Mouse (Mus musculus): ENCODE results near the gene Myocd.

Myocd gene

DNA sequence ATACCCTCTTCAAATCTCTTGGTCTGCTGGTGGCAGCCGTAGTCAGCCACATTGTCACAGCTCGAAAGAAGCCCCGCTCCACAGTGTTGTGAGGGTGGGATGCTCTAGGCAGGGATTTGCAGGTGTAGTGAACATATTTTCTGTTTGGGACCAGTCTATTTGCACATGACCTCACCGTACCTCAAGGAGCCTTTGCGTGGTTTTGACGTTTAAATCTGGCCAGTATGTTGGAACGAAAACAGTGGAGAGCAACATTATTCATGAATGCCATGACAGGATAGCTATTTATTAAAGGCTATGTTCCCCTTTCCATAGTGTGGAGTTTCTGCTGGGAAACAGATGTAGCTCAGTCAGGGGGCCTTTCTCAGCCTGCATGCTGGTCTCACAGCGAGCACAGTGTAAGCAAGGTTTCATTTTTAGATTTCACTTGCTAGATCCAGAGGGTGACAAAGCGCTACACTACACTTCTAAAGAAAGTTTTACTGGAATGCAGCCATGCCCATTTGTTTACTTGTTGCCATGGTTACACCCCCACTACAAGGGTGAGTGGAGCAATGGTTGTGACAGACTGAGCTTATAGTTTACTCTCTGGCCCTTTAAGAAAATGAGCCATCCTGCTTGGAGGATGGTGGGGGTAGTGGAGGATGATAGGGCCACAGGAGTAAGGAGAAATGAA lies 54.7 kb downstream of the Myocd start:
- no peak for DNase-seq (ENCODE audit: low read depth, low spot score)

DNA sequence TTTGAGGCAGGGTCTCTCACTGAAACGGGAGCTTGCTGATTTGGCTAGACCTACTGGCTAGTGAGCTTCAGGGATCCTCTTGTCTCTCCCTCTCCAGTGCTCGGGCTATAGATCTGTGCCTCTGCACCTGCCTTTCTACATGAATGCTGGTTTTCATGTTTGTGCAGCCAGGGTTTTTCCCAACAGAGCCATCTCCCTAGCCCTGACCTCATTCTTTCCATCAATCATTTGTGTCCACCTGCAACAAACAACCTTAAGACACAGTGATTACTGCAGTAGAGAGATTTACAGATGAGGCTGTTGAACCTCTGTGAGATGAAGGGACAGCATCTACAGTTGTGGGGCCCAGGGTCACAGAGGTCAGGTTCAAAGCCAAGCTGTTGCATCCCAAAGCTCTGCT lies 56.0 kb downstream of the Myocd start:
- no peak for DNase-seq (ENCODE audit: low read depth, low spot score)

DNA sequence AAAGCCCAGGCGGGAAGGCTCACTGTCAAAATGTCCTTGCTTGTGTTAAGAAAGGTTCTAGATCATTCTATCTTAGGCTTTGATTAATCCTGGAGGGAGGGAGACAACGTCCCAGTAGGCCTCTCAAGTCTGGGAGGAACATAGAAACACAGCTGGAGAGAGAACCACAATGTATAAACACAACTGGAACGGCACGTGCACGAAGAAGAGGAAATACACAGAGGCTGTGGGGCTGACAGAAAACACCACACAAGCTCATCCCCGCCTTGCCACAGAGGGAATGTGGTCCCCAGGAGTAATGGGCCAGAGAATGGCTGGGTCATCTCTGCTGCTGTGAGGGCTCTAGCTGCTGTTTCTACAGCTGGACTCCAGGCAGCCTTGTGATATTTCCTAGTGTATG lies 58.1 kb downstream of the Myocd start:
- no peak for DNase-seq (ENCODE audit: low read depth, low spot score)

DNA sequence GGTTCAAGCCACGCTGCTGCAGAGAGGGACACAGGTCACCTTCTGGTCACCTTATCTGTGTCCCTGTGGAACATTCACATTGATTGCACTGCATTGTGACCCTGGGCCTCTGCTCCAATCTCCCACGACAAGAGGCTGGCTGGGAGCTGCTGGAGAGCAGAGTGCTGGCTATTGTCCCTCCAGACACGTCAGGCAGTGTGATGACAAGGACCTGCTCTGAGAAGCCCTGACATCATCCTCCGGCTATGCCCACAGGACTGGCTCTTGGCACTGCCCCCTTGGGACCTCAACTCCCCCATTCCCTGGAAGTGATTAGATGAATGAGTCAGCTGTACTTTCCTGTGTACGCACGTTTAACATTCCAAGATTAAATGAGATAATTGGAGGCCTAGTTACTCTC lies 60.3 kb downstream of the Myocd start:
- DNase-seq (ENCODE audit: low read depth, low spot score) = no peak

DNA sequence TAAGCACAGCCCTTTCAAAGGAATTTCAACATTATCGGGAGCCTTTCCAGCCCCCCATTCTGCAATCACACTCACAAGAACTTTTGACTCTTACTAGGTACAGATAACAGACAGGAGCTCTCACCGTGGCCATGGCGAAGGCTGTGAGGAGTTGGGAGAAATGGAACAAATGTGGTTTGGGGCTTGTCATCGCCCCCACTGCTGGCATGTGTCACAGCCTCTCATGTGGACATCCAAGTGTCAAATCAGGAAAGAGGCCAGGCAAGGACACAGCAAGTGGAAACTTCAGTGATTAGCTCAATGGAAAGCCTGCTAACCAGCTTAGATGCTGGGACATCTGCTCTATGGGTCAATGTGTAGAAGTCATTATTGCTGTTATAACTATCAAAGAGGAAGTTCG lies 64.5 kb downstream of the Myocd start:
- DNase-seq (ENCODE audit: low read depth, low spot score) = no peak

DNA sequence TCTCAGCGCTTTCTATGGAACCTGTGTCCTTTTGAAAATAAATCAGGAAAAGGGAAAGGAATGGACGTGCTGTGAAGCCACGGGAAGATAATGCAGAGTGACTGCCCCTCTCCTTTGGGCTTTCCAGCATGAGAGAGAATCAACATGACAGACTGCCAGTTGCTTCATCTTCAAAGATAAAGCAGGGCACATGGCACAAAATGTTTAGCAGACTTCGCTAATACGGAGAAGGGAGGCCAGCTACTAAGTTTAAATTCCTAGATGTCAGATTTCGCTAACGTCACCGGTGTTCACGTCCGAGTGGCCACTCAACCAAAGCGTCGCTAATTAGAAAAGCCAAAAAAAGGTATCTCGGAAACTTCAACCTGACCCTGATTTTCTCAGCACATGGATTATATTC lies 65.1 kb downstream of the Myocd start:
- no peak for DNase-seq (ENCODE audit: low read depth, low spot score)

DNA sequence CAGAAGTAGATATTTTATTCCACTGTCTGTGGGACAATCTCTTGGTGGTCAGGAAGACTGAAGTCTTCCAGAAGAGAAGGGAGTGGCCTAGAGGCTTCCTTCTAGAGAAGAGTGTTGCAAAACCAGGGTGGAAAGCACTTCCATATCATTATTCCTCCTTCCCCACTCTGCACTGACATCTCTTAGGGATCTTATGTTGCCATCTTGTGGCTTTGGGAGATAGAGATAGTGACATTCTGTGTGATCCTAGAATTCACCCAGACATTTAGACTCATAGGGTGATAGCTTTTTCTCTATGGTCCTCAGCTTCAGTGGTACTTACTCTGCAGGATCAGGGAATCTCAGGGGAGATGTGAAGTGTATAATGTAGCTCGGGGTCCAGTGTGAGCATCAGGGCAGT lies 66.8 kb downstream of the Myocd start:
- DNase-seq (ENCODE audit: low read depth, low spot score) = no peak

DNA sequence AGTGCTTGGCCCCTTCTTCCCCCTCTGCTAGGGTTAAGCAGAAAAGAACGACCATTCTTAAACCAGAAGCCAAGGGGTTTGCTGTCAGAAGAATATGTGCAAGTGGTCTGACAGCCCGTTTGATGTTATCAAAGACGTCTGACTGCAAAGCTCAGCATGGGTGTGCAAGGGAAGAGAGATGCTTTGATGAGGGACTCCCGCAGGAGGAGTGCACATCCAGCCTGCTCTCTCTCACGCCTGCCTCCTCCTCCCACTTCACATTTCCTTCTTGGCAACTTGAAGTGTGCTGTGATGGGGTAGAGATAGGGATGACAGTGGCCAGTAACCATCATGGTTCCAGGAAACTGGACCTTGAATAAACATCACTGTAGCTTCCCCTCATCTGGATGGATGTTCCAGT lies 67.6 kb downstream of the Myocd start:
- DNase-seq (ENCODE audit: low read depth, low spot score) = no peak

DNA sequence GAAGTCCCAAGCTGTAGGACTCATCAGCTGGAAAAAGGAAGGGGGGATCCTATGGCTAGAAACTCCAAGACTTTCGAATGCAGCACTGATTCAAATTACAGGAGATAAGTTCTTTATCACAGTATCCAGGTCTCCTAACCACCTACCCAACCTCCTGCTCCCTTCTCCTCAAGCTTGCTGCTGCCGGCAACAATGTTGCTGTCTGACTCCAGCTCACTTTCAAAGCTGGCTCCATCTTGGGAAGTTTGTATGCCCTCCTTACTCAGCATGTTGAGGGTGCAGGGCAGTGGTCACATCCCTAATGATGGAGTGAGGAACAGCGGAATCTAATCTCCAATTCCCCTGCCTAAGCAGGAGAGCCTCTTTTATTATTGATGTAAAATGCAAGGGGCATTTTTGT lies 71.8 kb downstream of the Myocd start:
- no peak for DNase-seq (ENCODE audit: low read depth, low spot score)

DNA sequence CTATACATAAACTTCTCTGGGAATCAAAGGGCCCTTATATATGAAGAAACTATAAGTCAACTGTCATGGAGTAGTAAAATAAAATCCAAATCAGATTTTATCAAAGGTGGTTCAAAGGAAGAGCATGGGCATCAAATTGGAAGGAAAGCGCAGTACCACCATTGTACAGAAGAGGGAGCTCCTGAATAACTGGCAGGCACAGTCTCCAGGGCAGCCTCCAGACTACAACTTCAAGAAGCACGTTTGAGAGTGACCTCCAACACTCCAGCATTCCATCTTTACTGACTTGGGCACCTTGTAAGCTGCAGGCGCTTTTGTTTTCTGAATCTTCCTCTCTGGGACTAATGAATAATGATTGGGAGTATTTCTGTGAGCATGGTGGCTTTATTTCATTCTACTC lies 72.5 kb downstream of the Myocd start:
- peak; percentile 16 for DNase-seq (ENCODE audit: low read depth, low spot score)

DNA sequence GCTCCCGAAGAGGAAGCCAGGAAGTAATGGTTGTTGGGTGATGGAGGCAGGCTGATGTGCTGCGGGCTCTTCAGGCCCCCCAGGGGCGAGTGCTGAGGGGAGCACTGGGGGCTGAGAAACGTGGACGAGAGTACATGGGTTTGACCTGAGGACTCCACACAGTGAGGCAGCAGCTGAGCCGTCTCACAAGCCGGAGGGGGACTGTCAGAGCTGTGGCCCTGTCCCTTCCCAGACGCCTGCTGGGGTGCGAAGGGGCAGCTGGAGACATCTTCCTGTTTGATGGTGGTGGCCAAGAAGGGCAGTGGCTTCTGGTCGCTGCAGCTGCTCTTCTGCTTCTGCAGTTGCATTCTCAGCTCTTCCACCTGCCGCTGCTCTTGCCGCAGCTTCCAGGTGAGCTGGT lies 82.8 kb downstream of the Myocd start:
- no peak for DNase-seq (ENCODE audit: low read depth, low spot score)

DNA sequence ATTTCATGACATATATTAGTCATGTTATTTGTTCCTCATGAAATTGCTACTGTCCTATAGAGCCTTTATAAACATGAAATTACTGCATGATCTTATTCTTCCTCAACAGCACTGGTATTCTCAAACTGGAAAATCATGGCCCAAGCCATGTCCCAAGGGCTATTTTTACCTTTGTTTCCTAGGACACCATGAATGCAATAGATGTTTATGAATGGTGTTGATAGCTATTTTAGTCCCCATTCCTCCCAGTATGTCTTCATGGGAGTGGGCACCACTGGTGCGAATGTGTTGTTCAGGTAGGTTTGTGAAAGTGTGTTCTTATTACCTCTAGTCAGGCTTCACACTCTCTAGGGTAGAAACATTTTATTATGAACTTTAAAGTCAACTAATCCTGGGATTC lies 84.7 kb downstream of the Myocd start:
- DNase-seq (ENCODE audit: low read depth, low spot score) = no peak

DNA sequence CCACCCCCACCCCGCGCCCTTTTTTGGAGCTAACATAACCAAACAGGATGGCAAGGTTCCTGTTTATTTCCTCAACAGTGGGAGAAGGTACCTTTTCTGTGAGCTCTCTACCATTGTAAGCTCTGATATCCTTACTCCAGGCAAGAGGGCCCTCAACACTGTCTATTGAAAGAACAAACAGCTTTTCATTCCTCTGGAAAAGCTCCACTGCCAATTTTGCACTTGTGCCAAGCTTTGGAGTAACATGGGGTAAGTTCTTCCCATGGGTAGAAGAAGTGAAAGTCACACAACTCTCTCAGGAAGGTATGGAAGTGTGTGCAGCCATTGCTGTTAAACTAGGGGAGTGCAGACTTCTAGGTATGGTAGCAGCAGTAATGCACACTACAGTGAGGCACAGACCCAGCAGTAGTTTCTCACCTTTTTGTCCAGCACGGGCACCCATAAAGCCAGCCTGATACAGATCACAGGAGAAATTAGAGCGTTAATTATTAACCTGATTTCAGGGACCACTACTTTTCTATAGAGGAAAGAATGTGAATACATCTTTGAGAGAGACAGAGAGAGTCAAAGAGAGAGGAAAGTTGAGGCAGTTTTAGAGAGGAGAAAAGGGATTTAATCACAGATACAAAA lies 99.6 kb downstream of the Myocd start:
- DNase-seq (ENCODE audit: low read depth, low spot score) = no peak

DNA sequence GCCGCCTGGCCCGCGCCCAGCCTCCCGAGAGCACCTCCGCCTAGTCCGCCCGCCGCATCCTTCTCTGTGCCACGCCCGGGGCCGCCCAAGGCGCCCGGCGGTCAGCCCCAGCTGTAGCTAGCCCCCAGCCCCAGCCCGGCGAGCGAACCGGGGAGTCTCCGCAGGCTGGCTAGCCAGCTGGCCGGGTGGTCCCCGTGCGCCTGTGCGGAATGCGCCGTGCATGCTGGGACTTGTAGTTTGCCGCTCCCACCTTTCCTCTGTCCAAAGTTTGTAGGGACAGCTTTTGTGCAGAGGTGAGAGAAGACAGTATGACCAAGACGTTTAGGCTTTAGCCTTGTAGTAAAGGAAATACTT lies 107.0 kb downstream of the Myocd start, which contains the start of gene Arhgap44:
Arhgap44 (minus strand) TSS at position 195 of the 354 bp plus-strand sequence.
- no peak for DNase-seq (ENCODE audit: low read depth, low spot score)

DNA sequence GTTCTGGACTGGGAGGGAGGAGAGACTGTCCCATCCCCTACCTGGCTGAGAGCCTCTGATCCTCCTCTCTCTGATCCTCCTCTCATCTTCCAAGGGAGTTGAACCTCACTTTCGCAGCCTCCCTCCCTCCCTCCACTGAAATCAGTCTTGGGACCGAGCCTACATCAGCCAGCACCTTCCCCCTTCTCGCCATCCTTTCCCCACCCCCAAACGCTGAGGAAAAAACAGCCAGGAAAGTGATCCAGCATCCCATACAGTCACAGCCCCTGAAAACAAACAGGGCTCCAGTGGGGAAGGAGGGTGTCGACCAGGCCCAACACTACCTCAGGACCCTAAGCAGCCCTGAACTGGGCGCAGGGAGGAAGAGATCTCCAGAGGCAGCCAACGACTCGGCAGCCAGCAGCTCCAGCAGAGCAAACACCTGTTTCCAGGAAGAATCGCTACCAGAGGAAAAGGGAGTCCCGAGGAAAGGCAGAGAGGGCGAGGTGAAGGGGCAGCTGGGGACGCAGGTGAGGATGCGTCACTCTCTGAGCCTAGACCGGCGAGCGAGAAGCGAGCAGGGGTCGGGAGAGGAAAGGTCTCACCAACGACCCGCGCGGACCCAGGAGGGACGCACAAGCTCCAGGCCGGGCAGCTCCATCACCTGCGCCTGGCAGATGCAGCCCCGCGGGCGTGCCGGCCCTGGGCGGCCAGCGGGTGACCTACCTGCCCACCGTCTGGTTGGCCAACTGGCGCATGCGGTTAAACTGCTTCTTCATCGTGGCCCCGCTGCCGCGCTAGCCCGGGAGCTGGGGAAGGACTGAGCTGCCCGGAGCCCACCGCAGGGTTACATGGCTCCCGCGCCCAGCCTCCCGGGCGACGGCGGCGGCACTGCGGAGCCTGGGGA lies 107.7 kb downstream of the Myocd start:
- no peak for DNase-seq (ENCODE audit: low read depth, low spot score)

DNA sequence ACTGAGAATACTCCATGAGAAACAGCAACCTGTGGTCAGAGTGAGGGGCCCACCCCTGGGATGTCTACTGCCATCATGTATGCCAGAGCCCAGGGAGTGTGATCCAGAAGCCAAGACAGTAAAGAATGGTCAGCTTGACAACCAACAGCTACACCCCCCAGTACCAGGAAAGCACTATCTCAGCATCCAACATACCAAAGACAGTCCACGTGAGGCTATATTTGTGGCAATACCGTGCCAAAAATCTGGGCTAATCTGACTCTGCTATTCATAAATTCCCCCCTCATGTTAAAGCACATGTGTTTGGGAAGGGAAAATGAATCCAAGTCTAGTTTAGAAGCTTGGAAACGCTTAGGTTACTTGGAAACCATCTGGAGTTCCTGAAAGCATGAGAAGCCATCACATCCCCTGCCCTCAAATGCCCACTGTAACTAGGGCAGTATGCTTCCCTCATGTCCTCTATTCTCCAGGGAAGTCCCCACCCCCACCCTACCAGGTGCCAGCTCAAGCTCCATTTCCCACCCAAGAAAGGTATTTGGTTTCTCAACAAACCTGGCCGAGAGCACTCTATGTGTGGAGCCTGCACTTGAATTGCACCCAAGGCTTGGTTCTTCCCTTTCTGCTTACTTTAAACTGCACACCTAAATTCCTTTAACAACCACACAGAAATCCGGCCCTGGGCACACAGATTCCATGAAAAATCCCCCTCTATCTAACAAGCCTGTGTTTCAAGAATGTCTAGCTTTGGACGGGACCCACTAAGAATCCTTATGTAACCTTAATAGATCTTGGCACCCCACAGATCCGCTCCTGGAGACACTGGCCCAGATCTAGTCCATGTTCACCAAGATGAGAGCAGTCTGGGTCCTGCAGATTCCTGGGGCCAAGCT lies 108.6 kb downstream of the Myocd start:
- no peak for DNase-seq (ENCODE audit: low read depth, low spot score)

DNA sequence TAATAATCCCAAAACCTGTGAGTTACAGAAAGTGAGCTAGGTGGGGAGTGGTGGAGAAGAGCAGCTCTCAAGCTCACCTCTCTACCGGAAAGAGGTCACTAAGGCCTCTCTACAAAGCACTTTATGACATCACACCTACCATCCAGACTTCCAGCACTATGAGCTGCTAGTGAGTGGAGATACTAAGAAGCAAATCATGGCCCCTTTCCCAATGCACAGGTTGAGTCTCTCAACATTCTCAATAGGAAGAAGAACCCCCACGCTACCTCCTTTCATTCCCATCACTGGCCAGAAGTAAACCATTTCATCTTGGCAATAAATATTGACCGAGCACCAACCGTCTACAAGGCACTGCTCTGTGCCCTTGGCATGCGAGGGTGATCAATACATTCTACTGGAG lies 110.0 kb downstream of the Myocd start, which contains the start of gene 1700086D15Rik:
1700086D15Rik (minus strand) TSS at position 101 of the 400 bp plus-strand sequence.
- DNase-seq (ENCODE audit: low read depth, low spot score) = no peak

DNA sequence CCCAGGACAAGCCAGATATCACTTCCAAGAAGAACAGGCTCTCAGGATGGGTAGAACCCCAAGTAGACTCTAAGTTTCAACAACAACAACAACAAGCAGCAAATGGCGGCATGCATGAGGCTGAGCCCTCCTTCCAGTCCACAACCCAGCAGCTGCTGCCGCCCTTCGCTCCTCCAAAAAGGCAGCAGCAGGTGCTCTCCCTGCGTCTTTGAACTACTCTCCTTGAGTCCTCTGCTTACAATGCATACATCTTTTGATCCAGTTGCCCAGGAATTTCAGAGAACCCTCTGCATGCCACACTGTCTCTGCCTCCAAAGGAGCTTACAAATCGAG lies 111.2 kb downstream of the Myocd start:
- no peak for DNase-seq (ENCODE audit: low read depth, low spot score)

DNA sequence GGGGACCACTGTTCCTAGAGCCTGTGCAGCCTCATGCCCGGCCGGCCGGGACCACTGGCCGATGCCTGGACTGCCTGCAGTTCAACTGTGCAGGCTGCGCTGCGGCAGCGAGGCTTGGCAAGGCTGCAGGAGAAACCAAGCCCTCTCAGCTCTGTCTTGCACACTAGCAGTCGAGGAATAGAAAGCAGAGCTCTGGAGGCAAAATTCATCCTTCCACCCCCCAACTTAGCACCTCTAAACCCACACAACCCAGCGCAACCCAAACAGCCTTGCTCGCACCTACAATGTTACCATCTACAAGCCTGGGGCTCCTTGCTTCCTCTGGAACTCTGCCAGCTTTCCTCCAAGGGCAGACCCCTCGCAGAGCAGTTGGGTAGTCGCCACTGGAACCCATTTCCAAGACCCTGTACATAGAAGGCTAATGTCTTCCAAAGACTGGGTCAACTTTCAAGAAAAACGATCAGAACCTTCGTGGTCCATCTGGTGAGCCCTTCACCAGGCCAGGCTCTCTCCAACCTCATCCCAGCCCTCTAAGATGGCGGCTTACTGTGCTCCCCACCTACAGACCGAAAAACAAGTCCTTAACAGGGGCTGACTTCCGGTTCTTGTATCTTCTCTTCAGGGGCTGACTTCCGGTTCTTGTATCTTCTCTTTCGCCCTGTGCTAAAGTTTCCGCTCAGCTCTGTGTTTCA lies 111.7 kb downstream of the Myocd start:
- DNase-seq (ENCODE audit: low read depth, low spot score) = no peak

DNA sequence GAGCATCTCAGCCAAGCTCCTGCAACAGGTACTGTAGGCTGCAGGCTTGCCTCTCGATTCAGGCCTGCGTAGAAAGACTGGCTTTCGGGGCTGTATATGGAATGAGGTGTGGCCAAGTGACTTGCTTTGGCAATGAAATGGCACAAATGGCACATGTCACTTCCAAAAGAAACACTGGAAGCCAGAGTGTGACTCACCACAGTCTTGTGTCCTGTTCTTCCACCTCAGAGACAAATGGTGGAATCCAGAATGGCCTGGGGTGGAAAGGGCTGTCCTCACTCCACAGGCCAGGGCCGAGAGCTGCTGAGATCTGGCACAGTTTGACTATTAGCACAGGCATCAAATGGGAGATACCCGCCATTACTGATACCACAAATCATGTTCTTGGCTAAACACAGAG lies 116.8 kb downstream of the Myocd start:
- DNase-seq (ENCODE audit: low read depth, low spot score) = no peak

DNA sequence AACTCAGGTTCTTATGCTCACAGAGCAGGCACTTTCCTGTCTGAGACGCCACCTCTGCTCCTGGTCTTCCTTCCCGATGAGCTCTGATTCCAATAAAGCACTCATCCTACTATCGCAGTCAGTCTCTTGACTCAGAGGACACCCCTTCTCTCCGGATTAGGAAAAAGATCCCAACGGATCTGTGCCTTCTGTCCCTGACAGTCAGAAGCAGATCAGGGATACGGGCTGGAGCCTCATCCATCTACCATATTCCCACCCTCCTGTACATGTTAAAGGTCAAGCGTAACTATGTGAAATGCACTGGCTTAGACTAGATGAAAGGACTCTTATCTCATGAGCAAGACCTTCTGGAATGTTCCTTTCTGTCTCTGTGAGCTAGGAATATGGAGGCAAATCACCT lies 121.3 kb downstream of the Myocd start:
- no peak for DNase-seq (ENCODE audit: low read depth, low spot score)
